Mouse (Mus musculus): ENCODE data around the gene Syne2. TPM values are rescaled to one million over a fixed set of nuclear protein-coding genes. Genes with fewer than 3 reads are reported as not detected.

The Syne2 gene
- polyA plus RNA-seq, 1 experiment from 2014 or later = 16.1 TPM

DNA sequence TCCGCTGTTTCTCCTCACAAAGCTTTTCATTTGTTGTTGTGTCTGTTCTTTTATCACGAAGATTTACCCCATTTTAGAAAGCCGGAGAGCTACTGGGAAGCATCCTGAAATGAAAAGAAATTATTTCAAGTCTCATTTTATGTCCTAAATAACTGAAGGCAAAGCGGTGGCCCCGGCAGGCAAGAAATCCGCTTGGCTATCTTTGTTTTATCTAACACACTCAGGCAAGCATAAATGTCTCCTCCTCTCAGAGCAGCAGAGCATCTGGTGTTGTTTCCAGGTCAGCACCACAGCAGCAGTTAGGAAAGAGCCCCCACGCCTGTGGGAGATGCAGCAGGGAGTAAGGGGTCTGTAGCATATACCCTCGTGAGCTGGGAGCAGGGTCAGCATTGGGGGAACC is 230.7 kb downstream of the Syne2 start:
- Histone ChIP-seq H3K9me3 (ENCODE audit: control insufficient read depth, low read length) (no peaks in the 10 kb centered on the region), H3K27me3 (ENCODE audit: control insufficient read depth, insufficient read depth, low read length) (no peaks in the 10 kb centered on the region), H3K27ac (replicated peaks) (no peak overlapping the region), H3K4me1 (replicated peaks; ENCODE audit: control insufficient read depth, insufficient read depth) (no peaks in the 10 kb centered on the region), H3K36me3 (ENCODE audit: control insufficient read depth, insufficient read depth, low read length) (peaks cover 11% of the 10 kb centered on the region), H3K9ac (ENCODE audit: low read length) (no peak overlapping the region), H3K4me2 (replicated peaks; ENCODE audit: low read depth) (no peak overlapping the region), H3K4me3 (ENCODE audit: low read depth, low read length) (no peak overlapping the region)
- 81% methylated on average over 8 of the region's 8 CpGs for WGBS
- no peak for ATAC-seq (ENCODE audit: low FRiP score, low TSS enrichment)
- TF ChIP-seq CTCF (IDR thresholded peaks at IDR 0.05; ENCODE audit: low read depth) (no peak), EP300 (optimal IDR thresholded peaks at IDR 0.05) (no peak)
- no peak for DNase-seq (ENCODE audit: low spot score)

DNA sequence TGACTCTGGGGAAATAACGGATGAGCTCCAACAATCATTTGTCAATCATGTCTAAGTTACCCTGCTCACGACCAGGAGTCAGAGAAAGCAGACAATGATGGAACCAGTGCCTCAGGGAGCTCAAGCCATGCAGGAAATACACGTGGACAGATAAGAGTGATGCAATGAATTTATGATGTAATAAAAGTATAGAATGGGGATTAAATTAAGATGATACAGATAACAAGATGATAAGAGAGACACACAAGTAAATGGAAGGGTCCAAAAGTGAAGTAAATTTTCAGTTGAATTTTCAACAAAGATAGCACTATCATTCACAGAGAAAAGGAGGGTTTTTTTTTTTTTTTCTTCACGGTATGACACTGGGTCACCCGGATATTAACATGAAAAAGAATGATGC is 231.4 kb downstream of the Syne2 start:
- Histone ChIP-seq H3K36me3 (ENCODE audit: control insufficient read depth, insufficient read depth, low read length) (peaks cover 10% of the 10 kb centered on the region), H3K4me3 (ENCODE audit: low read depth, low read length) (no peak overlapping the region), H3K9me3 (ENCODE audit: control insufficient read depth, low read length) (no peaks in the 10 kb centered on the region), H3K9ac (ENCODE audit: low read length) (no peak overlapping the region), H3K27ac (replicated peaks) (no peak overlapping the region), H3K4me1 (replicated peaks; ENCODE audit: control insufficient read depth, insufficient read depth) (no peaks in the 10 kb centered on the region), H3K4me2 (replicated peaks; ENCODE audit: low read depth) (no peak overlapping the region), H3K27me3 (ENCODE audit: control insufficient read depth, insufficient read depth, low read length) (no peaks in the 10 kb centered on the region)
- ATAC-seq (ENCODE audit: low FRiP score, low TSS enrichment) = no peak
- DNase-seq (ENCODE audit: low spot score) = no peak
- 64% methylated on average over 5 of the region's 5 CpGs for WGBS
- TF ChIP-seq CTCF (IDR thresholded peaks at IDR 0.05; ENCODE audit: low read depth) (no peak), EP300 (optimal IDR thresholded peaks at IDR 0.05) (no peak)

DNA sequence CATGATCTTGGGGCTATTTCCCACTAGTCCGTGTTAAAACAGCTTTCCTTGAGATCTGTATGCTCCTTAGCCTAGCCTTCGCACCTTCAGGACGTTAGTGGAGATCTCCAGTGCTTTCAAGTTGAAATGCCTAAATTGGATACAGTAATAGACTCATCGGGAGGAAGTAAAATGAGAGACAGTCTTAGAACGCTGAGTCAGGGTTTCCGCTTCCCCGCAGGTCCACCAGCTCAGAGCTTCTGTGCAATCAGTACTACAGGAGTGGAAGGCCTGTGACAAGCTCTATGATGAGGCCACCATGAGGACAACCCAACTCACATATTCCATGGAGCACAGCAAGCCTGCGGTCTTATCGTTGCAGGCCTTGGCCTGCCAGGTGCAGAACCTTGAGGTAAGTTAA is 233.9 kb downstream of the Syne2 start:
- Histone ChIP-seq H3K27ac (replicated peaks) (no peak overlapping the region), H3K9me3 (ENCODE audit: control insufficient read depth, low read length) (no peaks in the 10 kb centered on the region), H3K4me2 (replicated peaks; ENCODE audit: low read depth) (no peak overlapping the region), H3K4me1 (replicated peaks; ENCODE audit: control insufficient read depth, insufficient read depth) (no peaks in the 10 kb centered on the region), H3K9ac (ENCODE audit: low read length) (no peak overlapping the region), H3K4me3 (ENCODE audit: low read depth, low read length) (no peak overlapping the region), H3K27me3 (ENCODE audit: control insufficient read depth, insufficient read depth, low read length) (no peaks in the 10 kb centered on the region), H3K36me3 (ENCODE audit: control insufficient read depth, insufficient read depth, low read length) (peaks cover 6% of the 10 kb centered on the region)
- DNase-seq (ENCODE audit: low spot score) (no peak), ATAC-seq (ENCODE audit: low FRiP score, low TSS enrichment) (no peak)
- 85% methylated on average over 9 of the region's 9 CpGs for WGBS
- TF ChIP-seq EP300 (optimal IDR thresholded peaks at IDR 0.05) (no peak), CTCF (IDR thresholded peaks at IDR 0.05; ENCODE audit: low read depth) (no peak)

DNA sequence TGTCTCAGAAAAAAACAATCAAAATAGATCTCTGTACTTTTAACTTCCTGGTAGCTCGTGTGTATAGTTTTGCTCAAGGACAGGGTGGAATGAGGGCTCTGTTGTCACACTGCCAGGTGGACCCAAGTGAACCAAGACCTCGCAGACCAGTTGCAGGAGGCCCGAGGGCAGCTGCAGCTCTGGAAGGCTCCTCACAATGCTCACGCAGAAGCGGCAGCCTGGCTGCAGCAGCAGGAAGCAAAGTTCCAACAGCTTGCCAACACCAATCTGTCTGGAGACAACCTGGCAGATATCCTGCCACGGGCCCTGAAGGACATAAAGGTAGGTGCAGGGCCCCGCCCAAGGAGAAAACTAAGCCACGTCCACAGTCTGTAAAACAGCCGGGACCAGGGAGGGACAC is 236.7 kb downstream of the Syne2 start:
- H3K36me3 ChIP-seq (ENCODE audit: control insufficient read depth, insufficient read depth, low read length) = peaks cover 14% of the 10 kb centered on the region
- no peaks in the 10 kb centered on the region for H3K27me3 ChIP-seq (ENCODE audit: control insufficient read depth, insufficient read depth, low read length)
- TF ChIP-seq CTCF (IDR thresholded peaks at IDR 0.05; ENCODE audit: low read depth) (no peak), EP300 (optimal IDR thresholded peaks at IDR 0.05) (no peak)
- no peak overlapping the region for H3K4me2 ChIP-seq (replicated peaks; ENCODE audit: low read depth)
- ATAC-seq (ENCODE audit: low FRiP score, low TSS enrichment) = peak; percentile 54; the same call in 1 of the 2 replicates
- no peak overlapping the region for H3K4me3 ChIP-seq (ENCODE audit: low read depth, low read length)
- no peak overlapping the region for H3K9ac ChIP-seq (ENCODE audit: low read length)
- no peaks in the 10 kb centered on the region for H3K4me1 ChIP-seq (replicated peaks; ENCODE audit: control insufficient read depth, insufficient read depth)
- DNase-seq (ENCODE audit: low spot score) = peak; percentile 27
- WGBS = 76% methylated on average over 9 of the region's 9 CpGs
- no peak overlapping the region for H3K27ac ChIP-seq (replicated peaks)
- H3K9me3 ChIP-seq (ENCODE audit: control insufficient read depth, low read length) = no peaks in the 10 kb centered on the region

GRCm38 (mm10) chr12:76063001-76063400 is 245.1 kb downstream of the Syne2 start:
- Histone ChIP-seq H3K4me1 (replicated peaks; ENCODE audit: control insufficient read depth, insufficient read depth) (no peaks in the 10 kb centered on the region), H3K4me2 (replicated peaks; ENCODE audit: low read depth) (no peak overlapping the region), H3K27me3 (ENCODE audit: control insufficient read depth, insufficient read depth, low read length) (no peaks in the 10 kb centered on the region), H3K4me3 (ENCODE audit: low read depth, low read length) (no peak overlapping the region), H3K9ac (ENCODE audit: low read length) (no peak overlapping the region), H3K9me3 (ENCODE audit: control insufficient read depth, low read length) (no peaks in the 10 kb centered on the region), H3K27ac (replicated peaks) (no peak overlapping the region), H3K36me3 (ENCODE audit: control insufficient read depth, insufficient read depth, low read length) (peaks cover 29% of the 10 kb centered on the region)
- no peak for TF ChIP-seq EP300 (optimal IDR thresholded peaks at IDR 0.05)
- no peak for TF ChIP-seq CTCF (IDR thresholded peaks at IDR 0.05; ENCODE audit: low read depth)
- WGBS = 87% methylated on average over 4 of the region's 4 CpGs
- ATAC-seq (ENCODE audit: low FRiP score, low TSS enrichment) (no peak), DNase-seq (ENCODE audit: low spot score) (no peak)

GRCm38 (mm10) chr12:76070386-76070785 is 252.5 kb downstream of the Syne2 start:
- H3K9me3 ChIP-seq (ENCODE audit: control insufficient read depth, low read length) = no peaks in the 10 kb centered on the region
- no peak overlapping the region for H3K9ac ChIP-seq (ENCODE audit: low read length)
- no peak for ATAC-seq (ENCODE audit: low FRiP score, low TSS enrichment)
- DNase-seq (ENCODE audit: low spot score) = no peak
- TF ChIP-seq CTCF (IDR thresholded peaks at IDR 0.05; ENCODE audit: low read depth) (no peak), EP300 (optimal IDR thresholded peaks at IDR 0.05) (no peak)
- no peak overlapping the region for H3K27ac ChIP-seq (replicated peaks)
- H3K4me2 ChIP-seq (replicated peaks; ENCODE audit: low read depth) = no peak overlapping the region
- no peaks in the 10 kb centered on the region for H3K27me3 ChIP-seq (ENCODE audit: control insufficient read depth, insufficient read depth, low read length)
- WGBS = 66% methylated on average over 5 of the region's 5 CpGs
- peaks cover 10% of the 10 kb centered on the region for H3K36me3 ChIP-seq (ENCODE audit: control insufficient read depth, insufficient read depth, low read length)
- H3K4me3 ChIP-seq (ENCODE audit: low read depth, low read length) = no peak overlapping the region
- H3K4me1 ChIP-seq (replicated peaks; ENCODE audit: control insufficient read depth, insufficient read depth) = no peaks in the 10 kb centered on the region
